Mouse (Mus musculus): ENCODE results near the gene Kcnc1. TPM values are rescaled to one million over a fixed set of nuclear protein-coding genes. Genes with fewer than 3 reads are reported as not detected.

The Kcnc1 gene
- polyA plus RNA-seq, 1 experiment from 2014 or later = 9.6 TPM

DNA sequence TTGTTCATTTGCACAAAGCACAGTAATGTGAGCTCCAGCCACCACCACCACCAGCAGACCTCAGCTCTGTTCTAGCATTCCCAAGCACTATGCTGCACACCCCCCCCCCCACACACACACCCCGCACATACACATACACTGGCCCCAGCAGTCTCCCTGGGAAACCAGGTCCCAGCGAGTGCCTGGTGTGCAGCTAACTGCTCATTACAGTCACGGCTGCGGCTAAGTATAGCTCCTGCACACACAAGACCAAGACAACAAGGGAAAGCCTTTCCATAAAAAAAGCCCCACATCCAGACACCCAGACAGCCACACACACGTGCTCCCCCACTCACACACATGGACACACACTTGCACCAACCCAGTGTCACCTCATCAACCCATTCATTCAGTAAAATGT is 16.5 kb downstream of the Kcnc1 start:
- H3K36me3 ChIP-seq = no peaks in the 10 kb centered on the region
- 77% methylated on average over 5 of the region's 5 CpGs for WGBS
- H3K4me2 ChIP-seq = no peak overlapping the region
- no peak overlapping the region for H3K4me3 ChIP-seq
- ATAC-seq (ENCODE audit: low FRiP score) = no peak
- H3K4me1 ChIP-seq (replicated peaks) = peaks cover 31% of the 10 kb centered on the region
- 0 out of 2 replicates have a peak, but pooled peaks cover 3% of the 10 kb centered on the region for H3K27me3 ChIP-seq
- H3K9ac ChIP-seq = no peak overlapping the region
- no peak overlapping the region for H3K27ac ChIP-seq
- no peaks in the 10 kb centered on the region for H3K9me3 ChIP-seq

DNA sequence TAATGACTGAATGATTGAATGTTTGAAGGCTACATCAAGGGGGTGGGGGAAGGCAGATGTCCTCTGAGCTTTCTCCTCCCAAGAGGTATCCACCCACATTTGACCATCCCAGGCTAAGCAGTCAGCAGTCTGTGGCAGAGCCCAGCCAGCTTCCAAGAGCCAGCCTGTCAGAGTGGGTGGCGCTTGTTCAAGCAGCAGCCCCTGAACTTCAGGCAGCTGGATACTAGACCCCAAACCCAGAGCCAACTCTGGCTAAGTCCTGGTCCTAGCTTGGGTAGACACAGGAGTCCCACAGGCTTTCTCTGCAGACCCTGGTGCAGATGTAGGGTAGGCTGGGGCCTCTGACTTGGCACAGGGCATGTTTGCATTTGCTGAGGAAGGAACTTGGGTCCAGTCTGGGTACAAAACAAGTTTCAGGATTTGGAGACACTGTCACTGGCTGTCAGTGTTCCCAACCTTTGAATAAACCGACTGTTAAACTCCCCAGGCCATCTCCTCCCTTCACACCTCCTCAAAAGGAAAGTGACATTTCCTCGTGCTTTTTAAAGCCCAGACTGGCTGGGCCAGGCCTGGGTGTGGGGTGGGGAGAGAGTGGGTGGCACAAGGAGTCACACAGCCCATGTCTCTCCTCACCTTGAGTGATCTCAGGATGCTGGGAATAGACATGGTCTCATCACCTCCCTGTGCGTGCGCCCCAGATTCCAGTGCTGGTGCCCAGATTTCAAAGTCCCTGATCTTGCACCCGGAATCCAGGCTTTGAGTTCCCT is 17.8 kb downstream of the Kcnc1 start:
- Histone ChIP-seq H3K27me3 (0 out of 2 replicates have a peak, but pooled peaks cover 3% of the 10 kb centered on the region), H3K9me3 (no peaks in the 10 kb centered on the region), H3K4me3 (no peak overlapping the region), H3K4me2 (no peak overlapping the region), H3K27ac (no peak overlapping the region), H3K4me1 (replicated peaks) (peaks cover 33% of the 10 kb centered on the region), H3K36me3 (no peaks in the 10 kb centered on the region), H3K9ac (no peak overlapping the region)
- WGBS = 78% methylated on average over 6 of the region's 6 CpGs
- ATAC-seq (ENCODE audit: low FRiP score) = no peak

DNA sequence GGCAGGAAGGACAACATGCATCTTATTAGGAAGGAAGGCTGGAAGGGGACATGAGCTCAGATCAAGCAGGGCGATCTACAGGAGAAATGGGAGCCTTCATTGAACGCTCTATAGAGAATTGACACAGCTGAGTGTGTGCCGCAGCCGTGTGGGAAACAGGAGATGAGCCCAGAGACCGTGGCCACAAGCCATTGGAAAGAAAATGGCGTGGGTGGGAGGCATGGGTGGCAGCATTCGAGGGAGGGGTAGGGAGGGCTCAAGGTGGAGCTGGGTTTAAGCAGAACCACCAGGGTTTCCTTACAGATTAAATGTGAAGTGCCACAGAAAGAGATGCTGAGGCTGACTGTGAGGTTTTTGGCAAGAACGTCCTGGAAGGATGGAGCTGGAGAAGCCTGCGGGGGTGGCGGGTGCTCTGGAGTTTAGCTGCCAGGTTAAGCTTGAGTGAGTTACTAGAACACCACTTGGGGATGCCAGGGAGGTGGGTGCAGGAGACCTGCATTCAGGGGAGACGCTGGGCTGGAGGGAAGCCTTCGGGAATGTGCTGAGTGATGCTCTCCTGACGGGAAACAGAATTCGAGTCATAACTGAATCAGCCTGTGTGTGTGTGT is 19.6 kb downstream of the Kcnc1 start:
- Histone ChIP-seq H3K9me3 (no peaks in the 10 kb centered on the region), H3K4me3 (no peak overlapping the region), H3K9ac (no peak overlapping the region), H3K27me3 (0 out of 2 replicates have a peak, but pooled peaks cover 3% of the 10 kb centered on the region), H3K4me1 (replicated peaks) (peaks cover 32% of the 10 kb centered on the region), H3K4me2 (no peak overlapping the region), H3K36me3 (no peaks in the 10 kb centered on the region), H3K27ac (no peak overlapping the region)
- no peak for ATAC-seq (ENCODE audit: low FRiP score)
- WGBS = 71% methylated on average over 14 of the region's 14 CpGs

DNA sequence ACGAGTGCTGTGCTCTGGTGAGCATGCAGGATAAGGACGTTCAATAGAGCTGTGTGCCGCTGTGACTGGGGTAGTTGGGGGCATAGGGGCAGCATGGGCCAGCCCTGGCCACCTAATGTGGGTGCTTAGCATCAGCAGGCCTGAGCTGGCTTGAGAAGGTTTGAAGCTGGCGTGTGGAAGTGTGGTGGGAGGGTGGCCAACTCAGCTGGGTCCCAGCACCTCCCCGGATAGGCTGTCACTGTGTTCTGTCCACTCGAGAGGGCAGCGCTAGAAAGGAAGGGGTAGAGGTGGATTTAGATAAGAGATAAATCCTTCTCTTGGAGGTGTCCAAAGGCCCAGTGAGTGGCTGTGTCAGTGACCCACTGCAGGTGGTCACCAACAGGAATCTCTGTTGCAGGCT is 21.2 kb downstream of the Kcnc1 start:
- no peak overlapping the region for H3K27ac ChIP-seq
- peaks cover 48% of the 10 kb centered on the region for H3K4me1 ChIP-seq (replicated peaks)
- 0 out of 2 replicates have a peak, but pooled peaks cover 3% of the 10 kb centered on the region for H3K27me3 ChIP-seq
- ATAC-seq (ENCODE audit: low FRiP score) = no peak
- no peaks in the 10 kb centered on the region for H3K36me3 ChIP-seq
- no peaks in the 10 kb centered on the region for H3K9me3 ChIP-seq
- H3K4me3 ChIP-seq = no peak overlapping the region
- H3K4me2 ChIP-seq = no peak overlapping the region
- 84% methylated on average over 7 of the region's 7 CpGs for WGBS
- no peak overlapping the region for H3K9ac ChIP-seq

DNA sequence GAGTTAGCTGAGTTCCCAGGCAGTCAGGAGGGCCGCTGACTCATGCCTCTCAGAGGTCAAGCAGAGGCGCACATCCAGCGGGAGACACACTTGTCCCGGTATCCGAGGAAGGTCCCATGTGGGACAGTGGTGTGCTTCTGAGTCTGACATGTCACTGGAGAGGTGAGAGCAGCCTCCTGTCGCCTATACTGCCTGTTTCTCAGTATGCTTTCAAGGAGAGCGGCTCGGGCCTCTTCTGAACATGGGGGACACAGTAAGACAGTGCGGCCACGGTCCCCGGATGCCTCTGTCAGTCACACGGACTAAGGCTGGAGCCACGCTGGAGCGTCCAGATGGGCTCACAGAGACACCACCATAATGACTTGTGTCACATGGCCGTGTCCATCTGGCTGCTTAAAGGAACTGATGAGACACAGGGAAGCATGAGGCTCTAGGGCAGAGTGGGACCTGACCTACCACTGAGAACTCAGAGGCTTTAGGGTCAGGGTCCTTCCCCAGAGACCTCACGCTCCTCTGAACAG is 21.9 kb downstream of the Kcnc1 start:
- no peak overlapping the region for H3K4me2 ChIP-seq
- H3K9ac ChIP-seq = no peak overlapping the region
- 58% methylated on average over 16 of the region's 16 CpGs for WGBS
- H3K27me3 ChIP-seq = 0 out of 2 replicates have a peak, but pooled peaks cover 3% of the 10 kb centered on the region
- H3K4me1 ChIP-seq (replicated peaks) = peaks cover 52% of the 10 kb centered on the region
- no peaks in the 10 kb centered on the region for H3K36me3 ChIP-seq
- no peaks in the 10 kb centered on the region for H3K9me3 ChIP-seq
- no peak for ATAC-seq (ENCODE audit: low FRiP score)
- no peak overlapping the region for H3K27ac ChIP-seq
- no peak overlapping the region for H3K4me3 ChIP-seq

DNA sequence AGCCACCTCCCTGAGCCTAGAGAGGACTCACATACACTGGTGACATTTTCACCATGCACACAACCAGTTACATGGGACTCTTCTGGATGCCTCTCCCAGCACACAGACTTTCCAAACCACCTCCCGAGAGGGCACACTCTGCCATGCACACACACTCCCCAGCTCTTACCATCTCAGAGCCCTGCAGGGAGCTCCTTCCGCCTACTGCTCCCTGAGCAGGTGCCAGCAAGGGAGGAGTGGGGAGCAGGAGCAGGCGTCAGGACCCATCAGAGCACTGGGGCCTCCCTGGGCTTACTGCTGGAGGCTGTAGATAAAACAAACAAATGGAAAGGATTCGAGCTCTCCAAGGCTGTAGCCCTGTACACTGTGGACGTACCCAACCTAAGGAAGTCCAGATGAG is 25.2 kb downstream of the Kcnc1 start:
- Histone ChIP-seq H3K4me3 (no peak overlapping the region), H3K4me2 (no peak overlapping the region), H3K4me1 (replicated peaks) (peaks cover 68% of the 10 kb centered on the region), H3K9ac (peak overlapping the region; percentile 39; the same call in 1 of the 2 replicates), H3K27ac (peak overlapping the region; percentile 73), H3K36me3 (no peaks in the 10 kb centered on the region), H3K9me3 (no peaks in the 10 kb centered on the region), H3K27me3 (no peaks in the 10 kb centered on the region)
- 0 out of 2 replicates have a peak, but pooled peaks have one; percentile 8 for ATAC-seq (ENCODE audit: low FRiP score)
- 43% methylated on average over 5 of the region's 5 CpGs for WGBS

DNA sequence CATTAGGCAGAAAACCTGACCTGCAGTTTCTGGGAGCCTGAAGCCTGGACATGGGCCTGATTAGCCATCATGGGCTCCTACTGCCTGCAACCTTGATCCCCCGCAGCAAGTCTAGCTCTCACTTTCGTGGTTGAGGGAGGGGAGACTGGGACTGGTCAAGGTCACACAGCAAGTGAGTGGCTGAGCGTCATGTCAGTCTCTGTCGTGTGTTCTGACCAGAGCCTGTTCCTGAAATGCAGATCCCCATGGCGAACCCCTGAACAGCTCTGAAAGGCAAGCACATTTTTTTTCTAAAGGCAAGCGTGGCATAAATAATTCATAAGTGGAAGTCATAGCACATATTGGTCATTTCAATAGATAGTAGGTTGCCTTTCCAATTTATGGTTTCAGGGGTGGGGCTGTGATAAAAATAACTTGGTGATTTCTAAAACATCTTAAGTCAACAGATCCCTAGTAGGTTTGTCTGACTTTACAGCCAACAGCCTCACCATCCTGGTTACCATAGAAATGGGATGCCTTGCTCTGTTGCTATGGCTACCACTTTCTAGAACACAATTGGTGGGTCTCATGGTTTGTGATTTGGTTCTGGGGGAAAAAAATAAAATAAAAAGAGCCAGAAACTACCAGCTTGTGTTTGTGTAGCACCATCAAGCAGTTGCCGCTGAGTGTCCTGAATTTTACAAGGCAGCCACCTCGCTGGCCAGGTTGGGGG is 25.9 kb downstream of the Kcnc1 start:
- H3K27me3 ChIP-seq = no peaks in the 10 kb centered on the region
- H3K27ac ChIP-seq = peak overlapping the region; percentile 82
- H3K9ac ChIP-seq = peak overlapping the region; percentile 39
- WGBS = 29% methylated on average over 8 of the region's 8 CpGs
- H3K4me3 ChIP-seq = no peak overlapping the region
- H3K9me3 ChIP-seq = no peaks in the 10 kb centered on the region
- H3K4me2 ChIP-seq = peak overlapping the region; percentile 39
- H3K36me3 ChIP-seq = peaks cover under 1% of the 10 kb centered on the region; the same call in 1 of the 2 replicates
- H3K4me1 ChIP-seq (replicated peaks) = peaks cover 65% of the 10 kb centered on the region
- ATAC-seq (ENCODE audit: low FRiP score) = peak; percentile 59; the same call in 1 of the 2 replicates

DNA sequence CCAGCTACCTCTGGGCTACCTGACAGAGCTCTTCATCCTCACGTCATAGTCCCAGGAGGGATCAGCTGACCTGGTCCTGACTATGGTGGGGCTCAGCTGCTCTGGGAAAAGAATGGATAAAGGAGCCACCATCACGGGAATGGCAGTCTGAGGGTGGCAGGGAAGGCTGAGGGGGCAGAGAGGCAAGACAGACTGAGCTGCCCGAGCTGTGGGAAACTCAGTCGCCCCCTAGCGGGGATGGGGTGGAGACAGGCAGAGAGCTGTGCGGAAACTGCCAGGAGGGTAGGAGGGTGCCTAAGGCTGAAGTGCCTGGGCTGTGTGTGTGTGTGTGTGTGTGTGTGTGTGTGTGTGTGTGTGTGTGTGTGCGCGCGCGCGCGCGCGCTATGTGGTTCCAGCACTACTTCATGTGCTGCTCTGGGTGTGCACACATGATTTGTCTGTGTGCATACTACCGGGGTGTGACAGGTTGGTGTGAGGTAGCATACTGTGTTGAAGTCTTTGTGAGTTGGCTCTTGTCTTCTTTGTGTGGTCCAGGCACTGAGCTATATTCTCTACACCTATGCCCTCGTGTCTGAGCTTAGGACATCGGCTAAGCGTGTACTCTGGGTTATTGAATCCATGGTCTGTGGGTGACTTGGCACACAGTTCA is 26.6 kb downstream of the Kcnc1 start:
- peaks cover 7% of the 10 kb centered on the region for H3K36me3 ChIP-seq
- H3K4me3 ChIP-seq = no peak overlapping the region
- peak overlapping the region; percentile 82 for H3K27ac ChIP-seq
- H3K9ac ChIP-seq = no peak overlapping the region
- H3K27me3 ChIP-seq = no peaks in the 10 kb centered on the region
- H3K4me1 ChIP-seq (replicated peaks) = peaks cover 65% of the 10 kb centered on the region
- H3K9me3 ChIP-seq = no peaks in the 10 kb centered on the region
- peak; percentile 52; the same call in 1 of the 2 replicates for ATAC-seq (ENCODE audit: low FRiP score)
- WGBS = 45% methylated on average over 18 of the region's 18 CpGs
- H3K4me2 ChIP-seq = peak overlapping the region; percentile 39

DNA sequence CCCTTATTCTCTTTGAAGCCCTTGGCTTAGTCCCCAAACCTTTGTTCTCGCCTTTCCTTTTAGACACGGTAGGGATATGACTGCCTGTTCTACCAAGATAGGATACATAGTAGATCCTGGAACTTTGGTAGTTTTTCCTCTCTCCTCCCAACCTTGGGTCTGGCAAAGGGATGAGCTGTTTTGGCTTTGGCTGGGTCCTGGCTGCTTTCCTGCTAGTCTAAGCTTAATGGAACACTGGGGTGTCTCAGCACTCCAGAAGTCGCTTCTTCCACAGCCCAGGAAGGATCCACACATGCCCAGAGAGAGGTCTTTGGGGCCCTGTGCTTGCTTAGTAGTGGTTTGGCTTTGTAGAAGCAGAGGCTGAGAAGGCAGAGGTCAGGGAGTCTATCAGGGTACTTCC is 27.7 kb downstream of the Kcnc1 start:
- no peak for ATAC-seq (ENCODE audit: low FRiP score)
- peaks cover 56% of the 10 kb centered on the region for H3K4me1 ChIP-seq (replicated peaks)
- 73% methylated on average over 3 of the region's 3 CpGs for WGBS
- H3K4me3 ChIP-seq = no peak overlapping the region
- no peaks in the 10 kb centered on the region for H3K27me3 ChIP-seq
- H3K9me3 ChIP-seq = no peaks in the 10 kb centered on the region
- H3K4me2 ChIP-seq = no peak overlapping the region
- H3K27ac ChIP-seq = no peak overlapping the region
- H3K9ac ChIP-seq = no peak overlapping the region
- H3K36me3 ChIP-seq = peaks cover 16% of the 10 kb centered on the region

DNA sequence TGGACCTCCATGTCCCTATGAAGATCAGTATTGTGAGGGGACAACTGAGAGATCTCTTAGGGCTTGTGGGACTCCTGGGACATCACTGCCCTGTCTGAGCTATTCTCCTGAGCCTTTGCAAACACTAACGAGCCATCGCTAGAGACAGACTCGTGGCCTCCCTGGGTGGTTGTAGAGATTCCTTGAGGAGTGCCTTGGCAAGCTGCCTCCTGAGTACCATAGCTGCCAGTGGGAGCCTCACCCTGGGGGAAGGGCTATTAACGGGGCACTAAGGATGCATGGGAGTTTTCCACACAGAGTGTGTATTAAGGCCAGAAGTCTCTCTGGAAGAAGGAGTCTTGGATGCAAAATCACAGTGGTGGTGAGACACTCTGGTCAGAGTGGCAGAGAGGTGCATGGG is 28.7 kb downstream of the Kcnc1 start:
- H3K27ac ChIP-seq = no peak overlapping the region
- H3K4me1 ChIP-seq (replicated peaks) = peaks cover 52% of the 10 kb centered on the region
- no peak overlapping the region for H3K9ac ChIP-seq
- no peaks in the 10 kb centered on the region for H3K27me3 ChIP-seq
- peaks cover 21% of the 10 kb centered on the region for H3K36me3 ChIP-seq
- no peak overlapping the region for H3K4me3 ChIP-seq
- WGBS = 57% methylated on average over 4 of the region's 4 CpGs
- no peaks in the 10 kb centered on the region for H3K9me3 ChIP-seq
- no peak for ATAC-seq (ENCODE audit: low FRiP score)
- no peak overlapping the region for H3K4me2 ChIP-seq

DNA sequence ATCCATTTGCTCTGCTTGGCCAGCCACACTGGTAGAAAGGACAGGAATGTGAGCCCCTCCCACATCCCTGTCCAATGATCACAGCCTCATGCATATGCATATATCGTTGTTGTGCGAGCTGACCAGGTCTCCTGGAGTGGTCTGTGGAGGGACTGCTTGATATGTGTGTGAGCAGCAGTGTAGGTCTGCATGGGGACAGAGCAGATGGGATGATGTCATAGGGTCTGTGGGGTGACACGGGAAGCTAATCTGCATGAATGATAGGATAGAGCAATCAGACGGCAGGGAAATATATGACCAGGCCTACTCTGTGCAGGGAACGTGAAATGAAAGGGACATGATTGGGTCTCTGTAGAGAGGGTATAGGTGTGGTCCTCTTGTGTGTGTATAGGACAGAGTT is 37.6 kb downstream of the Kcnc1 start:
- no peak overlapping the region for H3K4me2 ChIP-seq
- peaks cover 8% of the 10 kb centered on the region for H3K4me1 ChIP-seq (replicated peaks)
- WGBS = 29% methylated on average over 5 of the region's 5 CpGs
- no peak overlapping the region for H3K4me3 ChIP-seq
- ATAC-seq (ENCODE audit: low FRiP score) = peak; percentile 57
- peaks cover 42% of the 10 kb centered on the region for H3K36me3 ChIP-seq
- H3K27me3 ChIP-seq = no peaks in the 10 kb centered on the region
- no peaks in the 10 kb centered on the region for H3K9me3 ChIP-seq
- H3K27ac ChIP-seq = no peak overlapping the region
- no peak overlapping the region for H3K9ac ChIP-seq

DNA sequence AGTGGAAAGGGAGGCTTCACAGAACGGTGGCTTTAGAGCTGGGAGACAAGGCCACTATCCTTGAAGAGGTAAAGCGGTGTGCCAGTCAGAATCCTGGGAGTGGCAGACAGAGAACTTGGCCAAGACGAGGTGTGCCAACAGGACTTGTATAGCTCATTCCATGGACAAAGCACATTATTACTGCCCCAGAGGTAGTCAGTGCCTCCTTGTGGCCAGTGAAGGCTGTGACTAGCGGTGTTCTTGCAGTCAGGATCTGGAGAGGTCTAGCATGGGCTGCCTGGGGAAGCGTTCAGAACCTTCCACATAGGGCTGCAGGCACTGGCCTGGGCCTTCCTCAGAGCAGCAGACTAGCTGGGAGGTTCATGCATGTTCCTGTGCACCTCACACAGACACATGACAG is 39.5 kb downstream of the Kcnc1 start:
- Histone ChIP-seq H3K27me3 (no peaks in the 10 kb centered on the region), H3K36me3 (peaks cover 43% of the 10 kb centered on the region), H3K4me3 (no peak overlapping the region), H3K9ac (no peak overlapping the region), H3K4me2 (no peak overlapping the region), H3K4me1 (replicated peaks) (peaks cover 8% of the 10 kb centered on the region), H3K9me3 (no peaks in the 10 kb centered on the region), H3K27ac (no peak overlapping the region)
- ATAC-seq (ENCODE audit: low FRiP score) = no peak
- WGBS = 93% methylated on average over 5 of the region's 5 CpGs

Measured in hindbrain, embryonic 13.5 days (tissue).